Mouse (Mus musculus) skeletal muscle tissue, adult 2 months (tissue): ENCODE data around the gene A730061H03Rik.

Source experiments
- DNase-seq: peaks from one replicate; pipeline ENCODE4 v3.0.0-alpha.2; 2012; ENCODE audit warnings: low read depth, low spot score

A730061H03Rik gene

DNA sequence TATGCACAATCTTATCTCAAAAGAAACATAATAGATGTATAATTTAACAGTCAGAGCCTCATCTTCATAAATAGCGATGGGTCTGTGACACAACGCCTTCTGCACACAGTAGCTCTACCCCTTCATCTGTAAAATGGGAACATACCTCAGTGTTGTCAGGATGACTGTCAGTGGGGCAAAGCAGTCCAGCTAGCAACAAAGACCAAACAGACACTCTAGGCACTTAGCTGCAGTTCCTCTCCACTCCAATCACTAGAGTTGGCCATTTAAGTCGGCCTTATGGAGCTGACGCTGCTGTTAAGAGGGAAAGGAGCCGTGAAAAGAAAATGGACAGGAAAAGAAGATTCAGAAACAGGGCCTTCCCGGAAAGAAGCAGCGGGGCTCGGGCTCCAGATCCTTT, 8.4 kb downstream of the A730061H03Rik start:
- no peak for DNase-seq

DNA sequence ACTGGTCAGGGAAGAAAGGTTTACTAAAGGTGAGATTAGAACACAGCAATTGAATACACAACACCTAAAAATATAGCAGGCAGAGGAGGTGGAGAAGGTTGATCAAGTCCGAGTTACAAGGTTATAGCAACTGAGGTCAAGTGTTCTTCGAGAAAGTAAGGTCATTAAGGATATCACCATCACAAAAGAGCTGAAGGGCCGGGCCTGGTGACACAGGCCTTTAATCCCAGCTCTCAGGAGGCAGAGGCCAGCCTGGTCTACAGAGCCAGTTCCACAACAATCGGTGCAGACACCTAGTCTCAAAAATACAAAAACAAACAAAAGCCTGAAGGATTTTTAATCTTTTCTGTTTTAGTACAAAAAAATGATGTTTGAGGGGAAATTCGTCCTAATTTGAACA, 8.9 kb downstream of the A730061H03Rik start:
- DNase-seq, result no peak

DNA sequence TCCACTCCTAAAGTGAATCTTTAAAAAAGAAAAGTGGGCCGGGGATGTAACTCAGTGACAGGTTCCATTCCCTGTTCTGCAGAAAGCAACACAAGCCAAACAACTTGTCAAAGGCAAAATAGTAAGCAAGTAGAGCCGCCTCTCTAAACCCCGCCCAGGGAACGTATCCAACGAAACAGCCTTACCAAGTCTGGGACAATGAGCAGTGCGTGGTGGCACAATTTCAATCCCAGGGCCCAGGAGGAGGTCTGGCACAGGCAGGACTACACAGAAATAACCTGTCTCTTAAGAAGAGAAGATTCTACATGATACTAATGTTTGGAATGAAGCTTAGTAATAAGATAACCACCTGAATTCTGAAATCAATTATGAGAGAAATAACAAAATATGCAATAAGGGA, 10.0 kb downstream of the A730061H03Rik start:
- no peak for DNase-seq

DNA sequence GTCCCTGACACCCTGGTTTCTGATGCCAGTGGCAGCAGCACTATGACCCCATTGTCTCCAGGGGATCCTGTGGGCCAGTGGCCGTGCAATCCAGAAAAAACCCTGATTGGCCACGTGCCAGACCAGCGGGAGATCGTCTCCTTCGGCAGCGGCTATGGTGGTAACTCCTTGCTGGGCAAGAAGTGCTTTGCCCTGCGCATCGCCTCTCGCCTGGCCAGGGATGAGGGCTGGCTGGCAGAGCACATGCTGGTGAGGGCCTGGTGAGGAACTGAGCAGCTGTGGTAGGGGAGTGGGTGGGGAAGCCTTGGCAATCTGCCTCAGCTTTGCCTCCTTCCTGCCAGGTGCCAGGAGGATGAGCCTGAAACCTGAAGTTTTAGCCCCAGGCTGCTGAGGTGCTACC, 15.9 kb downstream of the A730061H03Rik start:
- no peak for DNase-seq

DNA sequence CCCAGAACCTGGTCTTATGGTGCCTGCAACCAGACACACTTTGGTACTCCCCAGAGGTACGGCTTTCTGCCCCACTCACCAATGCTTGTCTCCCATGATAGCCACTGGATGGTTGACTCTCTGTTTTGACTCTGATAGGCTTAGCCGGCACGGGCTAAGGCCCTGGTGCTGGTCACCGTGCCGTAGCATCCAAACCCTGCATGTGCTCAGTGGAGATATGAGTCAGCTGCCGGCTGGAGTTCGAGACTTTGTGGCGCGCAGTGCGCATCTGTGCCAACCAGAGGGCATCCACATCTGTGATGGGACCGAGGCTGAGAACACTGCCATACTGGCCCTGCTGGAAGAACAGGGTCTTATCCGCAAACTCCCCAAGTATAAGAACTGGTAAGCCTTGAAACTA, 17.9 kb downstream of the A730061H03Rik start:
- DNase-seq, result no peak

DNA sequence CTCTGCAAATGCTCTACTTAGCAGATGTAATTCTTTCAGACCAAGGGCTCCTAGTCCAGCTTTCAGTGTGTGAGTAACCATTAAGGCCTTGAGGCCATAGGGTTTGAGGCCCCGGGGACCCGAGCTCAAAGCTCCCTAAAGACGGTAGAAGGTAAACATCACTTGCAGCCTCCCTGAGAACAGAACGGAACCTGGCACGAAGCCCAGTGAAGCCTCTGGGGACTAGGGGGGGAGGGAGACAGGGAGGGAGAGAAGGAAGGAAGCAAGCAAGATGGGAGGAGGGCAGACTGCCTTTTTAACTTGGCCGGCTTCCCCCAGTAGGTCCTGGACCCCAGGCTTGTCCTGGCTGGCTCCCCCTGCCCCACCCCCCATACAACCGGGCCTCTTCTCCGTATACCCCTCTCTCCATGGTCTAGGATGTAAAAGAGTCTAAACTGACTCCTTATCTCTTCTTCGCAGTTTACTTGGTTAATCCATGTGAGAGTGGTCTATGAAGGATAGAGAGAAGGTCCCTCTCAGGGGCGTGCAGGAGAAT, 19.4 kb downstream of the A730061H03Rik start:
- DNase-seq, result peak; percentile 77

DNA sequence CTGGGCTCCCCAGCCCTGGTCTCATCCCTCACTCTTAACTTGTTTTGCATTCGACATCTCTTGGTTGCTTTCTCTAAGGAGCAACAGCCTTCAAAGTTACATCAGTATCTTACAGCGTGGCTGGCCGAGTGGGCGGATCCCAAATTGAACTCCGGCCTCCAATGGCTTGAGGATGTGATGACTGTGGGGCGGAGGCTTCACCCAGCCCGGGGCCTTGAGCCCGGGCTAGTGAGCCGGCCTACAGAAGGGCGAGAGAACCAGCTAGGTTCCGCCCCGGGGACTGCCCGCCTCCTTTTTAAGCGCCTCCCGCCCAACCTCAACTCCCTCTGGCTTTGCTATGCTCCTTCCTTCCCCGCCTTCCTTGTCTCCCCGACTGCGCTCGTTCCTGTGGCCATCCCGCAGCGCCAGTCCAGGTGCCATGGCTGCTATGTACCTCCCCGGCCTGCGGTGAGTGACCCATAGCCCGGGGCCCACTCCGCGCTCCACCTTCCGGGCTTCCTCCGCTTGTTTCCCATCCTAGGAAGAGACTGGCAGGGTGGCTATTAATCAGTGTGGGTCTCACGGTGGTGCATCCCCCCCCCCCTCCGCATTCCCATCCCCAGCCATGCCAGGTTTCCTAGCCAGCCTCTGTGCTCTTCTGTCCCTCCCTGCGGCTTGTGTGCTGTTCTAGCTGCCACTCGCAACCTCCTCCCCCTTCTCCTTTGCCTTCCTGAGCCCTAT, 20.0 kb downstream of the A730061H03Rik start, which contains the start of gene Pck2:
Pck2 (plus strand) TSS at position 200 of the 720 bp plus-strand sequence.
- peak; percentile 87 for DNase-seq

DNA sequence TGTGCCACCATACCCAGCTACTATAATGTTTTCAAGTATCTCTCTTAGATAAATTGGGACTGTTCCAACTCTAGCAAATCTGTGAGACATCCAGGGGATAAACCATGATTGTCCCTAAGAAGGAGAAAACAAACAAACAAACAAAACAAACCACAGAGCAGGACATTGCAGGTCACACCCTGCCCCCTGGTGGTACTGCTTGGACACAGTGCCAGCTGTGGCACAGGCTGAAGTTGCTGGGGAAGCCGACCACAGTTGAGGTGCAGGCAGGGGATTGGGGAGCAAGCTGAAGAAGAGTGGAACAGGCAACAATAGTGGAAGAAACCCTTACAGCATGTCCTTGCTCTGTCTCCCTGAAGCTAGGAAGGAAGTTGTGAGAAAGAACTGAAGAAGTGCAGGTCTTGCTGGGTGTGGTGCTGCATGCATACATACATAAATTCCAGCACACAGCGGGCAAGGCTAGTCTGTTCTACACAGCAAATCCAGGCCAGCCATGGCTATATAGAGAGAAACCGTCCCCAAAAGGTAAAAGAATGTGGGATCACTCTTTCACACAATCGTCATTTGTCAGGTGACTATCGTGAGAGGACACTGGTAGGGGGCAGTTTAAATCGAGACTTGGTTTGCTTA, 24.0 kb downstream of the A730061H03Rik start:
- DNase-seq, result no peak

DNA sequence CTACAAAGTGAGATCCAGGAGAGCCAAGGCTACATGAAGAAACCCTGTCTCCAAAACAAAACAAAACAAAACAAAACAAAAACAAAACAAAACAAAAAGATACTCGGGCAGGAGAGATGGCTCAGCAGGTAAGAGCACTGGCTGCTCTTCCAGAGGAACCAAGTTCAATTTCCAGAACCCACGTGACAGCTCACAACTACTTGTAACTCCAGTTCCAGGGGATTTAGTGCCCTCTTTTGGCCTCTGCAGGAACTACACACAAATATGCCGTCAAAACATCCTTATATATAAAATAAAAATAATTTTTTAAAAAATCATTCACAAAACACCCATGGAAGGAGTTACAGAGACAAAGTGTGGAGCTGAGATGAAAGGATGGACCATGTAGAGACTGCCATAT, 32.3 kb downstream of the A730061H03Rik start:
- peak; percentile 29 for DNase-seq

DNA sequence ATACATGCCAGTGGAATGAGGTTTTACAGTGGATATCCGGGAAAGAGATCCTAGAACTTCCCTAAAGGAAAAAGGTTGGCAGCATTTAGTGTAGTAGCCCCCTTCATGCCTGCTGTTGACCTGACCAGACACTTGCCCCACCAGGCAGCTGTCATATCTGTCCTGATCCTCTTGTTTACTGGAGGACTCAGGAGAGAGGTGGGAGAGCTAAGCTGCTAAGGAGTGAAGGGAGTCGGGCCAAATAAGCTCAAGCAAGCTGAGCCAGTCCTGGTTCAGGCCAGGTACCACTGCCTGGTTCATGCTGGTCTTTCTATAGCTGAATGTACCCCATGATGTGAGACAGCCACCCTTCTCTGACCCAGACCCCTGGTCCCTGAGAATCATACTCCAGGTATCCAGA, 33.5 kb downstream of the A730061H03Rik start:
- no peak for DNase-seq

DNA sequence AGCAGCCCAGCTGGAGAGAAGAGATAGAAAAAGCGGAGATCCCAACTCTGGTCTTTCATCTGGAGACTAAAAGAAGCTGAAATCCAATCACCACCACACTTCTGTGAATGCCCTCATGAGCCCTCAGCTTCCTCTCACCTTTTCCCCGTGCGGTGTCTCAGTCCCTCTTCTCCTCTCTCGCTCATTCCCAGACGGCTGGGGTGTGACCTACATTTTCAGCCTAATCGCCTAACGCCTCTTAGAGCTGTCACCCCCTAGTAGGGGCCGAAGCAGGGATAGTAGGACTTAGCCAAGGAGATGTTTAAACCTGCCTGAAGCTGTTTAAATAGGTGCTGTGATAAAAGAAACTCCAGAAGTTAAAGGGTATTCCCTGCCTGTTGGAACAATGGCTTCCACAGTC, 35.4 kb downstream of the A730061H03Rik start, which contains the start of gene Nrl:
Nrl (minus strand) TSS at position 197 of the 400 bp plus-strand sequence.
- no peak for DNase-seq

DNA sequence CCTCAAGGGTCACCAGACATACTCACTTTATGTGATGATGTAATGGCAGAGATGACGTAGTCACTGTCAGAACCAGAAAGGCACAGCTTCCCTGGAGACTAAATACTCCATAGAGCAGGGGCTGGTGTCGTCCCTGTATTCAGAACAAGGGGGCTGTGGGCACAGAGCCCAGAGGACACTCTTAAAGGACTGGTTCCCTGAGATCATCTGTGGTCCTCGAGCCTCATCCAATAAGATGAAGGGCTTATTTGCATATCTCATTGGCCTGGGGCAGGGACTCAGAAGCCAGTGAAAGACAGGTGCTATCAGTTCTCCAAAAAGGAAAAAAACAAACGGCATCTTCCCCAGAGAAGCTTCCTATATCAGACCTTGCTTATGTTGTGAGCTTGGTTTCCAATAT, 36.1 kb downstream of the A730061H03Rik start:
- no peak for DNase-seq

DNA sequence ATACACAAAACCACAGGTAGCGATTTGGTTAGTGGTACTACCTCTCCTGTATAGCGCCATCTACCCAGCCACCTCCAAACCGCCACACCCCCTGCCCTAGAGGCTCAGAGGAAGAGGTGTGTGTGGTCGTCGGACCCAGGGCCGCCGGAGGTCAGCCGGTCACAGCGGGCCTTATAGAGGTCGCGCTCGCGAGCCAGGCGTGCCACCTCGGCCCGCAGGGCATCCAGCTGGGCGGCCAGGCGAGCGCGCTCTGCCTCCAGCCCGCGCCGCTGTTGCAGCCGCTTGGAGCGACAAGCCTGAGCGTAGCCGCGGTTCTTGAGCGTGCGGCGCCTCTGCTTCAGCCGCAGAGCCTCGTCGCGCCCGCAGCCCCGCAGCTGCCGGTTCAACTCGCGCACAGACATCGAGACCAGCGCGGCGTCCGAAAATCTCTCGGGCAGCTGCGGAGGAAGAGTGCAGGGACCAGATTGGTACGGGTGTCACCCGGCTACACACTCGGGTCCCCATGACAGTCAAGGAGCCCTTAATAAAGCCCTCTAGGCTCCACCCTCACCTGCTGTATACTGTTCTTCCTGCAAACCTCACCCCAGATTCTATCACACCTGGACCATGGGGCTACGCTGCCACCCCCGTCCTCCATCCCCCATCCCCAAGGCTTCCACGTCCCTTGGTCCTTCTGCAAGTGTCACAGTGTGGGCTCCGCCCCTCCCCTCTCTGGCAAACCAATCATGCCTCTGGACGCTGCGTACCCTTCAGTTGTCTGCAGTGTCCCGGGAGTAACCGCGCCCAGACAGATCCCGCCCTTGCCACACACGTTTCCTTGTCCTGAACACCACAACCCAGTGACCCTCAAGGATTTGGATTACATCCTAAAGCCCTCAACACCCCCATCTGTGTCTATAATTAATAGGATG, 39.5 kb downstream of the A730061H03Rik start:
- DNase-seq, result no peak

DNA sequence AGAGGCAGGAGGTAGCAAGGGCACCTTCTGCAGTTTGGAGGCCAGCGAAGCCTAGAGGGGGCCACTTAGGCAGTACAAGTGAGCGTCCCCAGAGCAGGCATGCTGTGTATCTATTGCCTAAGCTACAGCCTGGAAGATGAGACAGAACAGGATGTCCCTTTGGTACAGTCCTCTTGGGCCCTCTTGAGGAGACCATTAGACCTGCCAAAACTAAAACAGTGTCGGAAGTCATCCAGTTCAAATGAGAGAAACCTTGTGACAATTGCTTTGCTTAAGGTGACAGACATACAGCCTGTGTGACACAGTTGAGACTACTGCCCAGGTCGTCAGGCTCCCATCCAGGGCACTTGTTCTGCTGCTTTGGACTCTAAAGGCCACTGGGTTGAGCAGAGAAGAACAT, 40.6 kb downstream of the A730061H03Rik start:
- no peak for DNase-seq

DNA sequence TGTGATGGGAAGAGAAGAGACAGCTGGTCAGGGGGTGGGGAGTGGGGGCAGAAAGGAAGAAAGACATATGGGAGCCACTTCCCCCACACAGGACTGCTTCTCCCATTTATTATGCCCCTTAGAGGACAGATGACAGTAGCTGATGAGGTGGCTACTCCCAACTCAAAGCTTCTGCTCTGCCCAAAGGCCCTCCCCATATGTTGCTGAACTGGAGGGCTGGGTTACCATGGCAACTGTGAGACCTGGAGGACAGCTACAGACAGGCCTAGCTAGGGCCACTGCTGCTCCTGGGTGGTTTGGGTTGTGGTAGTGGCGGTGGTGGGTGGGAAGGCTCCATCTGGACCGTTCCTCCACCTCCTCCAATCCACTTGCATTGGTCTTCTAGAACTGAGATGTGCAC, 41.3 kb downstream of the A730061H03Rik start:
- no peak for DNase-seq

DNA sequence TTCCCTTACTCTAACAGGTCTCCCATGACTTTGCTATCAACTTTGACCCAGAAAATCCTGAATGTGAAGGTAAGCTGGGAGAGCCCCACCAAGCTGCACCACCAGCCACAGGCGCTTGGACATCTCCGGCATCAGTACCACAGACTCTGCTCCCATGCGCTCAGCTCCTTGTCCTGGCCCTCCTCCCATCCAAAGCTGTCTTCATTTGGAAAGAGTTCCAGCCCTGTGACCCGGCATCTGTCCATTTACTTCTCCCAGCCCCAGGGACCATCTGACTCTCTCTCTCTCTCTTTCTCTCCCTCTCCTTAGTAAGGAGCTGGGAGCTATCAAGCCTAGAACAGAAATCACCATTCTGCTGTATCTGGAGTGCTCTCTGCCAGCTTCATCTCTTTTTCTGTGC, 44.4 kb downstream of the A730061H03Rik start:
- no peak for DNase-seq

DNA sequence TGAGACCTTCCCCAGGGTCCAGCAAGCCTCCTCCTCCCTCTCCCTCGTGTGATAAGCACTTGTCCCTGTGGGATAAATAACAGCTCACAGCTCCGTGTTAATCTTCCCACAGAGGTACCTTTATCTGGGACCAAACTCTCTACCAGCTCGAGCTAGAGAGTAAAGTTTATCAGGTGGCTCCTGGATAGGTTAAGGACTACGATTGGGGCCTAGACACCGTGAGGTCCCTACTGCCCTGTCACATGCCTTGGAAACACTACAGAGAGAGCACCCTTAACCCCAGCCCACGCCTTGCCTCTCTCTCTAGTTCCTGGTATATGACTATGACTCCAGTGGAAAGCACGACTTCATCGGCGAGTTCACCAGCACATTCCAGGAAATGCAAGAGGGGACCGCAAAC, 46.3 kb downstream of the A730061H03Rik start:
- no peak for DNase-seq

DNA sequence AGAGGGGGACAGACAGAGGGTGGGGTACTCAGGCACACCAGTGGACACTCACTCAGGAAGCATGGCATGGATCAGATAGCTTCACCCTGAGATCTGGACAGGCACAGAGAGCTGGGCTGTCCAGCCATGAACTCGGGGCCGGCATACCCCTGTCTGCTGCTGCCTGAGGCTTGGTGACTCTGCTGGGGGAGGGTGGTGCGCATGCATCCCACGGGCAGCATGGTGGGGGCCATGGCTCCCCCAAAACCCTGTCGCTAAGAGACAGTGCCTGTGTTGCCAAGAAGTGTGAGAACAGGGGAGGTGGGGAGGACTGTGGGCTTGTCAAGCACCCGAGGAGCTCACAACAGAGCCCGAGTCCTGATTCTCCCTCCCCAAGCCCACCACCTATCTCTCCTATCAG, 49.2 kb downstream of the A730061H03Rik start:
- DNase-seq, result no peak

DNA sequence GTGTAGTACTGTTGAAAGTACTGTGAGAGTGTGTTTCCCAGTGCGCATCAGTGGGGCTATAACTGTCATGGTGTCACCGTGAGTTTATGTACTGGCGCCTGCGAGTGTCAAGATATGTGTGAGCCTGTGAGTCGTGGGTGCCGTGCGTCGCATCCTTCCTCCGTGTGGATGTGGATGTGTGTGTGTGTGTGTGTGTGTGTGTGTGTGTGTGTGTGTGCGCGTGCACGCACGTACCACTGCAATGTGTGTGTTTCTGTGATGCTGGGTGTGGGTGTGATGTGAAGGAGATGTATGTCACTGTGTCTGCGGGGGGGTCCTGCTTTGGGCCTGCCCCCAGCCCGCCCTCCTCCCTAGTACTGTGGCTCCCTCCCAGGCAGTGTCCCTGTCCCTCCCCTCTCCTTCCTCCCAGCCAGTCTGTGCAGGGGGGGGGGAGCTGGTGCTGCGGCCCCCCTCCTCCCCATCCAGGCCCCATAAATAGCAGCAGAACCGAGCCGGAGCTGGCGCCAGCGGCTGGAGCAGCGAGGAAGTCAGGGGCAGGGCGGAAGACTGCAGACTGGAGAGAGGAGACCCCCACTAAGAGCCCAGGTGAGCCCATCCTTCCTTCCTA, 50.0 kb downstream of the A730061H03Rik start, which contains the start of gene Cpne6:
Cpne6 (plus strand) TSS at position 321 of the 607 bp plus-strand sequence.
- DNase-seq, result no peak
